Mouse (Mus musculus): ENCODE data around the gene Glyr1. TPM values are rescaled to one million over a fixed set of nuclear protein-coding genes. Genes with fewer than 3 reads are reported as not detected.
A peak's percentile ranks its signal among the peaks of the same experiment; 100 is the strongest.

Gene Glyr1
- total and polyA plus RNA-seq, 3 experiments = 44.8 to 103 (median 68.7) TPM

DNA sequence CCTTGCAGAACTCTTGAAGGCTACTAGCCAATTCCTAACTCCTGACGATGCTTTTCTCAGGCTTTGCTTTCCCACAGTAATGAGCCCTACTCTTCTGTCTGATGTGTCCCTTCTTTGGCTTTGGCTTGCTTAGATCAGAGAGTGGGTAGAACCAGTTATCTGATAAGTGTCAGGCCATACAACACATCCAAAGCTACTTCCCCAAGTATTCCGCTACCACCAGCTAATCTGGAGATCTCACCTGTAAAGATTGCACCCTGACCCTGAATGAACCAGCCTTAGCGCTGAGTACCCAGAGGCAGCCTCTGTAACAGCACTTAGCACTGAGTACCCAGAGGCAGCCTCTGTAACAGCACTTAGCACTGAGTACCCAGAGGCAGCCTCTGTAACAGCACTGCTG, 4.3 kb downstream of the Glyr1 start:
- H3K4me1 ChIP-seq (ENCODE audit: control insufficient read depth in 1 of 2, insufficient read depth in 2 of 2, low read length in 2 of 2) = peaks cover 11% of the 10 kb centered on the region in 2 experiments
- no peak overlapping the region for H3K9ac ChIP-seq (ENCODE audit: control insufficient read depth, low read depth, low read length, poor library complexity, severe bottlenecking)
- H3K27ac ChIP-seq (ENCODE audit: control insufficient read depth, low read depth, low read length) = no peak overlapping the region
- H3K27me3 ChIP-seq (ENCODE audit: control insufficient read depth in 1 of 2, insufficient read depth in 2 of 2, low read length in 2 of 2) = no peaks in the 10 kb centered on the region
- H3K36me3 ChIP-seq (ENCODE audit: control insufficient read depth in 1 of 2, insufficient read depth in 2 of 2, low read length in 2 of 2) = peaks cover 23 to 26% of the 10 kb centered on the region in 2 experiments
- H3K9me3 ChIP-seq (replicated peaks; ENCODE audit: insufficient read depth, low read length) = no peaks in the 10 kb centered on the region
- no peak overlapping the region for H3K4me3 ChIP-seq (ENCODE audit: control insufficient read depth in 1 of 2, insufficient read depth in 1 of 2, low read depth in 2 of 2, low read length in 2 of 2)
- DNase-seq (ENCODE audit: low read depth, low spot score) = peak; percentile 34
- H3K79me2 ChIP-seq (ENCODE audit: control insufficient read depth, insufficient read depth, low read length, poor library complexity) = peaks cover 22% of the 10 kb centered on the region
- TF ChIP-seq HCFC1 (IDR thresholded peaks at IDR 0.05; ENCODE audit: low read depth, low read length) (no peak), ELF1 (IDR thresholded peaks at IDR 0.05; ENCODE audit: low read depth, low read length) (no peak), RCOR1 (IDR thresholded peaks at IDR 0.05; ENCODE audit: low read depth, low read length) (no peak), ZC3H11A (IDR thresholded peaks at IDR 0.05; ENCODE audit: low read depth, low read length) (no peak), MYC (IDR thresholded peaks at IDR 0.05; ENCODE audit: low read depth, low read length) (no peak), MYB (IDR thresholded peaks at IDR 0.05; ENCODE audit: low read depth, low read length) (no peak), ZNF384 (IDR thresholded peaks at IDR 0.05; ENCODE audit: low read depth, low read length) (no peak), CHD2 (IDR thresholded peaks at IDR 0.05; ENCODE audit: low read length) (no peak), KAT2A (conservative IDR thresholded peaks at IDR 0.05; ENCODE audit: low read depth, low read length) (no peak), TCF12 (IDR thresholded peaks at IDR 0.05; ENCODE audit: low read depth, low read length) (peak; percentile 61; the same call in 1 of the 2 replicates), POLR2A (IDR thresholded peaks at IDR 0.05; ENCODE audit: control insufficient read depth in 1 of 2, insufficient read depth in 1 of 2, low read depth in 1 of 2, low read length in 2 of 2, poor library complexity in 1 of 2) (no peak), EP300 (IDR thresholded peaks at IDR 0.05; ENCODE audit: low read depth in 1 of 2, low read length in 2 of 2) (peak; percentile 48 to 75; a peak in 2 of 4 replicates), BHLHE40 (IDR thresholded peaks at IDR 0.05; ENCODE audit: borderline replicate concordance, low read depth, low read length) (no peak), SIN3A (IDR thresholded peaks at IDR 0.05; ENCODE audit: low read length) (0 out of 2 replicates have a peak, but pooled peaks have one; percentile 26), USF1 (IDR thresholded peaks at IDR 0.05; ENCODE audit: low read depth, low read length) (no peak), ETS1 (IDR thresholded peaks at IDR 0.05; ENCODE audit: low read depth, low read length) (0 out of 2 replicates have a peak, but pooled peaks have one; percentile 29), USF2 (IDR thresholded peaks at IDR 0.05; ENCODE audit: borderline replicate concordance in 1 of 2, insufficient read depth in 1 of 2, low read depth in 1 of 2, low read length in 2 of 2) (no peak), CTCF (IDR thresholded peaks at IDR 0.05 in 2 of 3, conservative IDR thresholded peaks at IDR 0.05 in 1 of 3; ENCODE audit: control insufficient read depth in 1 of 3, insufficient read depth in 1 of 3, low read depth in 2 of 3, low read length in 3 of 3, poor library complexity in 1 of 3, severe bottlenecking in 1 of 3) (no peak), E2F4 (IDR thresholded peaks at IDR 0.05; ENCODE audit: borderline replicate concordance, low read depth, low read length) (no peak), GATA1 (IDR thresholded peaks at IDR 0.05; ENCODE audit: low read depth, low read length) (peak; percentile 63), TAL1 (IDR thresholded peaks at IDR 0.05; ENCODE audit: low read length) (no peak), ZMIZ1 (IDR thresholded peaks at IDR 0.05; ENCODE audit: low read depth, low read length) (no peak), GABPA (IDR thresholded peaks at IDR 0.05; ENCODE audit: low read depth, low read length) (no peak), POLR2AphosphoS5 (IDR thresholded peaks at IDR 0.05; ENCODE audit: borderline replicate concordance, low read depth, low read length) (no peak), POLR2AphosphoS2 (IDR thresholded peaks at IDR 0.05; ENCODE audit: low read length) (no peak)
